Mouse (Mus musculus) liver, postnatal 0 days (tissue): ENCODE measurements at regions not wholly inside any gene's neighbourhood (a gene's known extent, or its start where the extent isn't known, plus 50 kb on each side); places are given as distances from the start of the nearest gene placed in this dataset.

Source experiments
- CTCF ChIP-seq: sonication (generic); IDR thresholded peaks from 2 replicates; pipeline ENCODE4 v1.5.1; 2016; ENCODE audit warnings: antibody characterized with exemption, low read depth
- EP300 ChIP-seq: IDR thresholded peaks from 2 replicates; pipeline ENCODE4 v1.6.1; 2016; ENCODE audit warnings: antibody characterized with exemption, low read depth, mild to moderate bottlenecking

DNA sequence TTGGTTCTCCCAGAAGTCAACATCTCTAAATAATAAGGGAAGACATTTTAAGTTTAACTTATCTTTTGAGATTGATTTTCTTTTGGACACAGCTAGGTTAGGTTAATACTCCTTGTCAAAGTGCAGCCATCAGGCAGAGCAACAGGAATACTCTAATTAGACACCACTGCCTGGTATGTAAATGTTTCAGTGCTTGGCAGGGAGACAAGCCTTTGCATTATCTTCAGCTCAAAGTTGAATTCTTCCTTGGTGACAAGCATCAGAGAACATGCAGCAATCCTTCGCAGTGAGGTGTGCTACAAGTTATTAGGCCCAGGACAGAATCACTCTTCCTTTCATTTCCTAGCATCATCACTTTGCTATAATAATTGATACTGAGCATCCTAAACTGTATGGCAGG, 608.7 kb downstream of the Rapgef2 start:
- no peak for TF ChIP-seq EP300
- no peak for TF ChIP-seq CTCF
